Mouse (Mus musculus): Measurements from ENCODE around the gene Preb.
A peak's percentile ranks its signal among the peaks of the same experiment; 100 is the strongest.

The Preb gene

GRCm38 (mm10) chr5:30959966-30960501 is at the start of gene Preb:
TSS of gene Preb (minus strand) at chr5:30960361.
- DNase-seq = peak; percentile 97 to 98

- peak; percentile 77 to 84 for DNase-seq
Measured at GRCm38 (mm10) chr5:31004184-31004583, 44.0 kb upstream of the Preb start.

DNA sequence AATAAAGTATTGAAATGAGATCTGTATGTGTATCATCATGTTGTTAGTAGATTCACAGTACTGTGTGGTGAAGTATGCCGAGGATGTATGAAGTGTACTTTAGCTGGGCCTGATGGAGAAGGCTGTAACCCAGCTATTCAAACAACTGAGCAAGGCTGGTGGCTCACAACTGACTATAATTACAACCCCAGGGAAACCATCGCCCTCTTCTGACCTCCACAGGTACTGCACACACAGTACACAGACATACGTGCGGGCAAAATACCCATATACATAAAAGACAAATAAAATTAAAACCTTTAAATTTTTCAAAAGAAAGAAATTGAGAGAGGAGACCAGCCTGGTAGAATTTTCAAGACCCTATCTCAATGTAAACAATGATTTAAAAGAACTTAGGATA is 41.4 kb upstream of the Preb start:
- DNase-seq = no peak

- DNase-seq = no peak
Measured at GRCm38 (mm10) chr5:31000993-31001392, 40.8 kb upstream of the Preb start.

DNA sequence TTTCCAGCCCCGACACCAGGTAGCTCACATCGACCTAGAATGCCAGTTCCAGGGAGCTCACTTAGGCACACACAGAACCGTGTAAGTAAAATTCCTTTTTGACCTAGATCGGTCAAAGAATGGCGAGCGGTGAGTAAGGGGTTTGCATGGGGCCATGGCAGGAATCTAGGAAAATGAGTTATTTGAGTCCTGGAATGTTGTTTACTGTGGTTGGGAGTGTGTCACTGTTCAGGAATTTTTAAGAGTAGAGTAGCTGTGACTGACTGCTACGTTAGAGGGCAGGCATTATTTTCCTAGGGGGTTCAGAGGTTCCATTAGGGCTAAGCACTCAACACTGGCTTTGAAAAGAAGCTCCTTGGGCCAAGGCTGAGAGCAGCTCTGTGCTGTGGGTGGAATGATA is 40.0 kb upstream of the Preb start:
- no peak for DNase-seq

- DNase-seq = no peak
Measured at GRCm38 (mm10) chr5:30999324-30999723, 39.2 kb upstream of the Preb start.

- DNase-seq = peak; percentile 18 to 27
Measured at GRCm38 (mm10) chr5:30998306-30998705, 38.1 kb upstream of the Preb start.

DNA sequence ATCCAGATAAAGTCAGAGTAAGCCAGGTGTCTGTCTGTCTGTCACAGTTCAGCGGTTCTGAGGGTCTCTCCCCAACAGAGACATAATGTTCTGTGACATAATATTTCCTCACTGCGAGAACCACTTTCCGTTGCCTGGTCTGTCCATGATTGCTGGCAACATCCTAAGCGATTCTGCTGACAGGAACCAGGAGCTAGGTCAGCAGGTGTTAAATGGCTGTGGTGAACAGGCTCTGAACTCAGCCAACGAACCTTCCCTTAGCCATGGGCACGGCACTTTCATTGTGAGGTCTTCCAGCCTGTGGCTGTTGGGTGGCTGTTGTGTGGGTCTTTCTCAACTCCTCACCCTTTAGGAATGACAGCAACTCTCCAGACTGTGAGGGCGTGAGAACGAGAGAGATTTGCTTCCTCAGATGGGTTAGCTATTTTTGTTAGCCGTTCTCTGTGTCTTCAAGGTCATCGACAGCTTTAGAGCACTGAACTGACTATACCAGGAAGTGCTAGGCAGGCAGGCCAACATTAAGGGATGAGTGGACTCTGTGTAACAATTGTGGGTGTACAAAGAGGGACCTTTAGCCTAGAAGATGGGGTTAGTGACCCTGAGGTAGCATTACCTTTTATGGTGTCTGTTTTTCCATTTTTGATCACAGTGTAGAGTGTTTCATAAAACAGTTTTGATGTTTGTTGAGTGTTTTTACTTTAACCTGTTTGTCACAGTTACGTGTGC is 34.9 kb upstream of the Preb start:
- no peak for DNase-seq

DNA sequence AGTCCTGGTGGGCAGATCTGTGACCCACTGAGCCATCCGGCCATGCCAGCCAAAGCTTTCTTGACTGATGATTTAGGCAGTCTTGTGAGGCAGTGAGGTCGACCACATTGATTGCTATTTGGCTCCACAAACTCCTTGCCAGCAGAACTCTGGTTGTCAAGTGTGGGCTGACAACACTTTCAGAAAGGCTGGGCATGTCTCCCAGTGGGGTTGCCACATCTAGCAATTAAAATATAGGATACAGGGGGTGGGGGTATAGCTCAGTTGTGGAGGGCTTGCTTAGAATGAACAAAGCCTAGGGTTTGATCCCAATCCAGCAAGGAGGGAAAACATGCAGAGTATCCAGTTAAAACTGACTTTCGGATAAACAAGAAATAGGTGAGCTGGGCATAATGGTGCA is 33.9 kb upstream of the Preb start:
- DNase-seq = no peak

- DNase-seq = no peak
Measured at GRCm38 (mm10) chr5:30992980-30993676, 33.0 kb upstream of the Preb start.

GRCm38 (mm10) chr5:30982357-30982756 is 22.2 kb upstream of the Preb start:
- no peak for DNase-seq

DNA sequence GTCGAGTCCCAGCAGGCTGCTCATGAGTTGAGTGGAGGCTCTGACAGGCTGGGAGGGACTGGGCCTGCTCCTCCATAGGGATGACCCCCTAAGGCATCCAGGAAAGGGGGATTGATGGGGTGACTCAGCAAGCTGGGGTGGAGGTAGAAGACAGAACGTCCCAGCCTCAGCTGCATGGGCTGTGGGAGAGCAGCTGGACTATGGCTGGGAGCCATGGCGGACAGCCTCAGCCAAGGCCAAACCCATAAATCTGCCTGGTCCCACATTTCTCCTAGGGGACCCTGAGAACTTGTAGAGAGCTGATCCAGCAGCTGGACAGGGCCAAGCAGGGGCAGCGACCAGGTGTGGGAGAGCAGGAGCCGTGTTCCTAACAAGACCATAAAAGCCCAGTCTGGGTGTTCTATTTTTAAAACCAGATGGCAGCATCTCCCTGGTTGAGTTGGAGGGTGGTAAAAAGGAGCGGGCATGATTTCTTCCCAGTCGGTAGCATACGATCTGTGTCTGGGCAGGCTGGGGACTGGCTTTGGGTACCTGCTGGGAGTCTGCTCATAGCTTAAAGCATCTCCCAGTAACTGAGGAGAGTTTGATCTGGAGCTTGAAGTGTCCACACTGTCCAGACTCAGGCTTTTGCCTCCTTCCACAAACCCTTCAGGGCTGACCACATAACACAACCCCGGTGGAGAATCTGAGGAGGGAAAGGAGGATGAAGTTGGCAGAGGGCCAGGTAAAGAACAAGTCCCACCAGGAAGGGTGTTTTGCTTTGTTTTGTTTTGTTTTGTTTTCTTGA is 14.9 kb upstream of the Preb start:
- DNase-seq = peak in 1 of 2 experiments; percentile 28

DNA sequence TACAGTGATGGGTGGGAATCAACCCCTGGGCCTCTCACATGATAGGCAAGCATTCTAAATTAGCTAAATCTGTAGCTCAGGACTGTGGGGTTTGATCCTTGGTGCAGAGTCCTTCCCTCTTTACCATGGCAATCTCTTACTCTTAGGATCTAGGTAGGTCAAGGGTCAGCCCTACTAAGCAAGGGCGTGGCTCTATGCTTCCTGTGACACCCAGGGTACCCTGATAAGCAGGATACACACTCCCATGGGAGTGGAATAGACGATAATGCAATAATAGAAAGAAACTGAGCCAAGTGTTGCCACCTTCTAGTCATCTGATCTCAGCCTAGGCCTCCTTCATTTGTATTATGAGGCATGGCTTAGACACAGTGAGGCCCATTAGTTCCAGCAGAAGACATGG is 9.3 kb upstream of the Preb start:
- peak in 1 of 2 experiments; percentile 32 for DNase-seq

DNA sequence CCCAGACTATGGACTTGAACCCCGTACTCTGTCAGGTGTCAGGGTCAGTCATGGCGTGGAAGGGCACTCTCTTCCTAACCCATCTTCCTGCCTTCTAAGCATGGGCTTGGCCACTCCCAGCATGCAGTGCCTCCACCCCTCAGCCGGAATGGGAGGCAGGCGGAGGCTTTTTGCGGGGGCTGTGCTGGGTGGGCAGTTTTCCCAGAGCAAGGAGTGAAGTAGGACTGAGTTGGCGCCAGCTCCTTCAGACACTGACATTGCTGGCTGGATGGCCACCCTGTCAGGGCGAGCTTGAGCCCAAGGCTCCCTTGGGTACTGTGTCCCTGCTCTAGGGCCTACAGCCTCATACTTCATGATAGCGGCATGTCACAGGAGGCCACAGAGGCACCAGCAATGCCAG is 8.3 kb upstream of the Preb start, which contains the start of gene Tcf23:
Tcf23 (plus strand) TSS at position 247 of the 400 bp plus-strand sequence.
- peak; percentile 66 to 68 for DNase-seq

DNA sequence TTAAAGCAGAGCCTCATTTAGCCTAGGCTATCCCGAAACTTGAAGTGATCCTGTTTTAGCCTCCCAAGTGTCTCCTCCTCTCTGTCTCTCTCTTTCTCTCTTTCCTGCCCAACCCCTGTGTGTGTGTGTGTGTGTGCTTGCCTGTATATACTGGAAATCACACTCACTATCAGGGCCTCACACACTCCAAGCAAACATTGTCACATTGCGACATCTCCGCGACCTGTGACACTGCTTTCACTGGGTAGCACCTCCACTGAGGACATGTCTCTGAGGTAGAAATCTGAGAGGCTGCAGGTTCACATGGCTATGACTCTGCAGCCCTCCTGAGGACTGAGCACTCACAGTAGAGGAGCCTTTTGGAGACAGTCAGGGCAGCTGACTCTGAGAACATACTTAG is 6.0 kb upstream of the Preb start:
- DNase-seq = no peak

GRCm38 (mm10) chr5:30963916-30964315 is 3.8 kb upstream of the Preb start:
- DNase-seq = no peak

DNA sequence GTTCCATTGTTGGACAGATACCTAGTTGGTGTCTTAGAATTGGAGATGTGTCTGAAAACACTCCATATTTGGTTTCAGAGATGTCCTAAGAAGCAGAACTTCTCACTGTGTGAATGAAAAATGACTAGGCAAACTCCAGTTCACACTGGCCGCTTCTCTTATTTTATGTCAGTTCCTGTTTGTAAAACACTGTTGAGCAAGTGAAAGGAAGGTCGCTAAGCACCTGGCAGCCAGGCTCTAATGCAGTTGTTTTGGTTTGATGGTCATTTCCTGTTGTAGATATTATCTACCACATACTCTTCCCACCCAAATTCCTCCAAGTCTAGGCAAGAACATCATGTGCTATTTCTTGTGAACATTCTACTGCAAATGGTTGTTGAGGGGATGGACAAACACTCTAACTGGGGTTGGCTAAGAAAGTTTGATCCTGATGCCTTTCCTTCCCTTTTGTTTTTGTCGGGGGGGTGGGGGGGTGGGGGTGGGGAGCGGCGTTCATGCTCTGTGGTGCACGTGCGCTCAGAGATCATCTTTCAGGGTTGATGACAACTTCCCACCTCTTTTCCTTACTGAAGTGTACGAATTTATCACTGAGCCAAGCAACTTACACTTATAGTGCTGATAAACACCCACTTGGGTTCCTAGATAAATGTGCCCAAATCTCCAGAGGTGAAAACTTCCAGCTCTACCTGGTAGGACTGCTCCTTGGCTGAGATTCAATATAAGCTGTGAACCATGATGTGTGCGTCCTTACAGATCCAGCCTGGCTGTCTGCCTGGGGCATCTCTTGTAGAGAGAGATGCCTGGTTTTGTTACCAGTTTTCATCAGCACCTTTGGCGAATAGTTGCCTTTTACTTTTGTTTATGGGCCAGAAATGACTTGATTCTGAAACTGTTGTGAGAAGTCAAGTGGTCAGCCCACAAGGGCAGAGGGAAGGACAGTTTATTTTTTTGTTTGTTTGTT is 1.7 kb upstream of the Preb start:
- peak; percentile 38 to 63 for DNase-seq

DNA sequence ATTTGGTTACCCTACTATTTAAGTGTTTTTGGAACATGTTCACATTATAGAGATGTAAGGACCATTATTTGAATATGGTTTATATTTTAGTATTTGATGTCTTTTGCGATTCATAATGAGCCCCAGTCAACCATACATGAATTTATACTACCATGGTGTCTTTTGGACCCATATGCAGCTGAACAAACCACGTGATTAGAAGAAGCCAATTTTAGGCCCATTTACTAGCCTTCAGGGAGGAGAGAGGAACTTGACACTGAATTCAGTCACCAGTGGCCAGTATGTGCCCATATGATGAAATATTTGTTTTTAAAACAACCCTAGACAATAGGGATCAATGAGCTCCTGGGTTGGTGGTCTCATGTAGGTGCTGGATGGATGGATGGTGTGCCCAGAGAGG is 653 bp upstream of the Preb start:
- no peak for DNase-seq

DNA sequence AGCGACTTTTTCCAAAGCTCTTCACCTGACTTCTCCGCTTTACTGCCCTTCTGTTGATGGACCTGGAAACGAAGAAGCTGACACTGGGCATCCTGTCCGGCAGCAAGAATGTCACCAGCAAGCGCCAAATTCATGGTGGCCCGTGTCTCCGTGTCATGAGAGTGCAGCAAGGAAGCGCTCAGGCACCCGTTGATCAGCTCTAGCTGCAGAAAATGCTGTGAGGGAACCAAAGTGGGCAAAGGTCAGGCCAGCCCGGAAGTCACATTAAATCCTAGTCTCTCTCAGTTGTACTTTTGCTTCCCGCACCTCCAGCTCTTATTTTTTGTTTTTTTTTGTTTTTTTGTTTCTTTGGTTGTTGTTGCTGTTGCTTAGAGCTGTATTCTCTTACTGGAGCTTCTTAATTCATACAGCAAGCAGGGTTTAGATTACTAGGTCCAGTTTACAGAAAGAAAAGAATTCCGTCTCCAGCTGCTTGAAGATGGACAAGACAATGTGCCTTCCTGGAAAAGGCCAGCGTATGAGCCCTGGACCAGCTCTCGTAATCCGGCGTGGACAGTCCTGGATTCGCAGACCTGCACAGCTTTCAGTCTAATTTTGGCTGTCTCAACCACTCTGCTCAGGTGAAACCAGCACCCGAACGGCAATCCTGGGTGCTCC is 835 bp downstream of the Preb start:
- DNase-seq = no peak

- no peak for DNase-seq
Measured at GRCm38 (mm10) chr5:30957891-30958290, 2.3 kb downstream of the Preb start.

DNA sequence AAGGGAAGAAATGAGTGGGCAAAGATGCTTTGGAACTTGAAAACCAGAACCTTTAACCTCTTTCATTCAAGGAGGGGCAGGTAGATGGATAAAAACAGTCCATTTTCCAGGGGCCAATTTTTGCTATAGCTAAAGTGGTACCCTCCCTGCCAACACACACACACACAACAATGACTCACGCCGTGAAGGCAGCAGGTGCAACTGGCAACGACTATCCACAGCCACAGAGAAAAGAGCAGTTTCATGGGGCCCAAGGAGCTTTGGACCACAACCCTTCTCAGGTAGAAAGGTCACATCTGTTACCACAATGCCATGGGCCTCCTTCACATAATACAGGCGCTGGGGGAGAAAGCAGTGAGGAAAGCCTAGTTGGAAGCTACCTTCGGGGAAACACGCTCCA is 4.4 kb downstream of the Preb start:
- DNase-seq = no peak

DNA sequence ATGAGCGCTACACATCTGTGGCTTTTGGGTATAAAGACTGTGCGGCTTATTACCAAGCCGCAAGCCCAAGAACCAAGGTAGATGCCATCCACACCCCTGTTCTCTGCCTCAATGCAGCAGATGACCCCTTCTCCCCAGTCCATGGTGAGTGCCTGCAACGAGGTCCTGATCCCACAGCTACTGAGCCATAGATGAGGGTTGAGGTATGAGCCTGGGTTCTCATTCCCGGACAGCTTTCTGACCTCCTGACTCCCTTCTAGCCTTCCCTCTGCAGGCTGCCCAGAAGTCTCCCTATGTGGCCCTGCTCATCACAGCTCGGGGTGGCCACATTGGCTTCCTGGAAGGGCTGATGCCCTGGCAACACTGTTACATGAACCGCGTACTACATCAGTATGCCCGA is 5.6 kb downstream of the Preb start:
- no peak for DNase-seq

Data from lung, adult 18-20 months (tissue).